Mouse (Mus musculus) liver, embryonic 14.5 days (tissue): ENCODE data around the gene Bola1. TPM values are rescaled to one million over a fixed set of nuclear protein-coding genes. Genes with fewer than 3 reads are reported as not detected.

Experiments used
- ATAC-seq: fragments of 200-750 bp; cut with Nextera tagmentation; 2 replicates; pipeline ENCODE4 v1.8.0; 2017; ENCODE audit warnings: moderate number of reproducible peaks, mild to moderate bottlenecking, moderate library complexity; ENCODE audit not compliant: insufficient read depth
- DNase-seq, 3 experiments: peaks; one replicate each; pipeline ENCODE4 v3.0.0-alpha.2; 2012 to 2013; ENCODE audit warnings: low read depth in 3 of 3, low spot score in 3 of 3
- H3K27ac ChIP-seq: fragments of 300-500 bp; sonication (generic); 2 replicates; pipeline ENCODE4 v1.5.1; 2014; ENCODE audit warnings: moderate library complexity, mild to moderate bottlenecking, control low read depth, inconsistent platforms
- H3K27me3 ChIP-seq: fragments of 300-500 bp; sonication (generic); 2 replicates; pipeline ENCODE4 v1.6.1; 2014; ENCODE audit warnings: mild to moderate bottlenecking, low read length, moderate library complexity; ENCODE audit not compliant: control insufficient read depth, insufficient read depth
- H3K36me3 ChIP-seq: fragments of 300-500 bp; sonication (generic); replicated peaks from 2 replicates; pipeline ENCODE4 v1.6.1; 2014; ENCODE audit warnings: low read depth; ENCODE audit not compliant: control insufficient read depth, insufficient read depth
- H3K4me1 ChIP-seq, 2 experiments: fragments of 200-500 bp in 1 of 2; fragments of 300-500 bp in 1 of 2; sonication (generic) in 1 of 2; replicated peaks; 2 replicates each; pipeline ENCODE4 v1.6.1; 2012 to 2014; ENCODE audit warnings: antibody characterized with exemption in 1 of 2, inconsistent platforms in 1 of 2, low read length in 1 of 2; ENCODE audit not compliant: control insufficient read depth in 2 of 2, insufficient read depth in 2 of 2
- H3K4me2 ChIP-seq: fragments of 300-500 bp; sonication (generic); 2 replicates; pipeline ENCODE4 v1.6.1; 2014; ENCODE audit warnings: low read depth, mild to moderate bottlenecking, control low read depth, moderate library complexity
- H3K4me3 ChIP-seq, 2 experiments: fragments of 200-500 bp in 1 of 2; fragments of 300-500 bp in 1 of 2; sonication (generic) in 1 of 2; 2 replicates each; pipeline ENCODE4 v1.5.1; 2012 to 2014; ENCODE audit warnings: low read depth in 2 of 2, low read length in 2 of 2, mild to moderate bottlenecking in 2 of 2, control low read depth in 1 of 2, inconsistent platforms in 1 of 2, moderate library complexity in 1 of 2; ENCODE audit not compliant: insufficient read depth in 1 of 2
- H3K9ac ChIP-seq: fragments of 300-500 bp; sonication (generic); replicated peaks from 2 replicates; pipeline ENCODE4 v1.6.1; 2014; ENCODE audit warnings: mild to moderate bottlenecking, control low read depth, moderate library complexity
- H3K9me3 ChIP-seq: fragments of 300-500 bp; sonication (generic); 2 replicates; pipeline ENCODE4 v1.6.1; 2016; ENCODE audit warnings: low read length, mixed read lengths; ENCODE audit not compliant: control insufficient read depth
- CTCF ChIP-seq: IDR thresholded peaks from 2 replicates; pipeline ENCODE4 v1.5.1; 2016; ENCODE audit warnings: antibody characterized with exemption, low read depth, control low read depth
- EP300 ChIP-seq: IDR thresholded peaks from 2 replicates; pipeline ENCODE4 v1.6.1; 2016; ENCODE audit warnings: antibody characterized with exemption, low read depth
- WGBS: fragments of 180-500 bp; shearing (Covaris S2); extraction: QIAGEN DNeasy Blood & Tissue Kit; methylation state at CpG from one replicate; pipeline ENCODE4 v1.1.7; 2014; ENCODE audit not compliant: insufficient replicate concordance; 5-methylcytosine and 5-hydroxymethylcytosine counted together
- polyA plus RNA-seq, 2 experiments: library from polyadenylated mRNA; depleted of rRNA in 1 of 2; stranded (reverse) in 1 of 2; unstranded in 1 of 2; fragments of >200 nt; fragmentation: Nextera tagmentation in 1 of 2; extraction: Ambion mirVana in 1 of 2; gene quantifications; 2 replicates each; pipeline versions ENCODE4 v1.2.1 to v1.2.3; 2012 to 2014

Bola1 gene
- polyA plus RNA-seq, 2 experiments: 34.0 to 49.4 TPM

- no peak for ATAC-seq
- no peak overlapping the region for H3K4me2 ChIP-seq
- H3K27me3 ChIP-seq: peaks cover under 1% of the 10 kb centered on the region
- no peak for DNase-seq
- H3K36me3 ChIP-seq: no peaks in the 10 kb centered on the region
- TF ChIP-seq CTCF: no peak
- H3K4me1 ChIP-seq: peaks cover 7 to 12% of the 10 kb centered on the region in 2 experiments; a peak in 3 of 4 replicates
- no peaks in the 10 kb centered on the region for H3K9me3 ChIP-seq
- no peak overlapping the region for H3K4me3 ChIP-seq
- H3K9ac ChIP-seq: no peak overlapping the region
- WGBS: 60% methylated on average over 12 of the region's 12 CpGs
- H3K27ac ChIP-seq: no peak overlapping the region
These were observed 50.9 kb downstream of the Bola1 start for GRCm38 (mm10) chr3:96168466-96169158.

- WGBS: 82% methylated on average over 6 of the region's 6 CpGs
- TF ChIP-seq CTCF (no peak), EP300 (no peak)
- H3K4me2 ChIP-seq: peak overlapping the region; percentile 56; the same call in 1 of the 2 replicates
- no peak overlapping the region for H3K4me3 ChIP-seq
- H3K27ac ChIP-seq: no peak overlapping the region
- DNase-seq: no peak
- no peak overlapping the region for H3K9ac ChIP-seq
- H3K36me3 ChIP-seq: no peaks in the 10 kb centered on the region
- no peak for ATAC-seq
- H3K9me3 ChIP-seq: no peaks in the 10 kb centered on the region
- H3K4me1 ChIP-seq: peaks cover 0 to 12% of the 10 kb centered on the region in 2 experiments; a peak in 2 of 4 replicates
- peaks cover 32% of the 10 kb centered on the region for H3K27me3 ChIP-seq
These were observed 56.5 kb downstream of the Bola1 start for GRCm38 (mm10) chr3:96163040-96163439.

DNA sequence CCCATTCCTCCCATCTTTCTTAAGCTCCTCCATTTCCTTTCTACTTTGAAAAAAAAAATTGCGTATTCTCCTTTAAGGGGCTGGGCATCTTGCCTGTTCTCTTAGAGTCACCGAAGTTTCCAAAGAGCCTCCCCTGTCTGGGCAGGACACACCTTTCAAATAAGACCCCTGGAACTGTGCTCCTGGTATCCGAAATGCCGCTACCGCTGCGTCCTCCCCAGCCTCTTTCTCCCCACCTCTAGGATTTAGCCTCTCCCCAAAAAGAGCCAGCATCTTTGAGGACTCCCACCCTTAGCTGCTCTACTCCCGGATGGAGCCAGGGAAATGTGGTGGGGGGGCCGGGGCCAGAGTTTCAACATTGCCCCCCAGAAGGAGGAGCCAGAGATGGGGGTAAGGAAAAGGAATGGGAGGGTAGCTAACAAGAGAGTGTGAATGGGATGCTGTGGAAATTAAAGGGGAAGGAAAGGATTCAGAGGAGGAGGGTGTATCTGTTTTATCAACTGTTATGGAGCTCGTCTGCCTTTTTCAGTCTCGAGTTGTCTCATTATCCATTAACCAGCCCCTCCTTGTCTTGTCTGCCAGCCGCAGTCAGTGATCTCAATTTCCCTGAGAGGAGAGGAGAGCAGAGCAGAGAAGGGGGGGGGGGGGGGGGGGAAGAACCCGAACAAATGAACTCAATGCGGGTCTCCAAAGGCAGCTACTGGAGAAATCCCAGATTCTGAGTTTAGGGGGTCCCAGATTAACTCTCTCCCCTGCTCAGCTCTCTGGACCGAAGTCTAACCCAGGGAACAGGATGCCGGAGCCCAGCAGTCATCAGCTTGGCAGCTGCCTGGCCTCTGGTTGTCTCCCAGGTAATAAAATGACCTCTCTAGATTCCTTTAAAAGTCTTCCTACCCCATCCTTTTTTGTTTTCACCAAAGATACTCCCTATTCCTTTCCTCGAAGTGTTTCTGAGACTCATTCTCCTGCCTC, 57.4 kb downstream of the Bola1 start, which contains the start of gene Mtmr11:
Mtmr11 (plus strand) TSS at position 136 of the 972 bp plus-strand sequence.
- H3K4me3 ChIP-seq: peak within 1 kb of the TSS; percentile 44 to 52
- H3K4me1 ChIP-seq: peaks cover 0 to 12% of the 10 kb centered on the region in 2 experiments; a peak in 2 of 4 replicates
- no peaks in the 10 kb centered on the region for H3K36me3 ChIP-seq
- DNase-seq (no peak), ATAC-seq (no peak)
- H3K9ac ChIP-seq: peak within 1 kb of the TSS; percentile 23
- TF ChIP-seq EP300: no peak
- TF ChIP-seq CTCF: no peak
- H3K9me3 ChIP-seq: no peaks in the 10 kb centered on the region
- peak within 1 kb of the TSS; percentile 41 for H3K27ac ChIP-seq
- peaks cover 32% of the 10 kb centered on the region for H3K27me3 ChIP-seq
- peak within 1 kb of the TSS; percentile 56 for H3K4me2 ChIP-seq
- WGBS: 11% methylated on average over 16 of the region's 16 CpGs

DNA sequence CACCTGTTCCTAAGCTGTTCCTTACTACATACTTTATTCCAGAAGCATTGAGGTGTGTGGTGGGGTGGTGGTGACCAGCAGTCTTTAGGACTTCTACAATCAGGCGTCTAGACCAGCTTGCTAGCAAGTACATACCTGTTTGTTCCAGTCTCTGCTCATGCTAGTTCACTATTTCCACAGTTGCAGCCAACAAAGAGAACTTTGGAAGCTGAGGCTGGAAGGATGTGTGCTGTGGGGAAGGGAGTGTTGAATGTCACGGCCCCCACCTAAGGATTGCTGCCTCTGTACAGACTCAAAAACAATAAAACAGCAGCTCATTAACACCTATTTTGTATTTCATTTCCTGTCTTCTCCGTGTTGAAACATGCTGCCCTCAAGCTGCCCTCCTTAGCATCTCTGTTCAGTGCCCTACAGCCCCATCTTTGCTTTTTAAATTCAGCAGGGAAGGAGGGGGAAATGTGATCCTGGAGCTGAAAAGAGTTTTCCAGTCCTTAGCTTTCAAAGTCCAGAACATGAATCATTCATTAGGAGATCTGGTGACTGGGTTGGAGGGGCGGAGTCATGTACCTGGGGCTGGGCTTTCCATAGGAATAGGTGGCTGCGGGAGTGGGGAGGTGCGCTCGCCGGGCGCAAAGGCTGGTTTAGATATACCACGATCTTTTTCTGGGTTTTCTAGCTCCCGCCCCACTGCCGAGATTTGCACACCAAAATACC, 58.5 kb downstream of the Bola1 start:
- H3K27ac ChIP-seq: peak overlapping the region; percentile 41
- ATAC-seq (peak; percentile 53), DNase-seq (peak; percentile 16 to 24 (median 17))
- peak overlapping the region; percentile 56 for H3K4me2 ChIP-seq
- 6% methylated on average over 12 of the region's 12 CpGs for WGBS
- no peaks in the 10 kb centered on the region for H3K9me3 ChIP-seq
- peaks cover 0 to 12% of the 10 kb centered on the region in 2 experiments; a peak in 2 of 4 replicates for H3K4me1 ChIP-seq
- no peak overlapping the region for H3K9ac ChIP-seq
- H3K36me3 ChIP-seq: no peaks in the 10 kb centered on the region
- TF ChIP-seq EP300: no peak
- no peak for TF ChIP-seq CTCF
- H3K27me3 ChIP-seq: peaks cover 32% of the 10 kb centered on the region
- peak overlapping the region; percentile 44 to 52 for H3K4me3 ChIP-seq
